Mouse (Mus musculus): ENCODE results near the gene Gm26938. TPM values are rescaled to one million over a fixed set of nuclear protein-coding genes. Genes with fewer than 3 reads are reported as not detected.

Gene Gm26938
- polyA plus RNA-seq, 2 experiments: not detected

DNA sequence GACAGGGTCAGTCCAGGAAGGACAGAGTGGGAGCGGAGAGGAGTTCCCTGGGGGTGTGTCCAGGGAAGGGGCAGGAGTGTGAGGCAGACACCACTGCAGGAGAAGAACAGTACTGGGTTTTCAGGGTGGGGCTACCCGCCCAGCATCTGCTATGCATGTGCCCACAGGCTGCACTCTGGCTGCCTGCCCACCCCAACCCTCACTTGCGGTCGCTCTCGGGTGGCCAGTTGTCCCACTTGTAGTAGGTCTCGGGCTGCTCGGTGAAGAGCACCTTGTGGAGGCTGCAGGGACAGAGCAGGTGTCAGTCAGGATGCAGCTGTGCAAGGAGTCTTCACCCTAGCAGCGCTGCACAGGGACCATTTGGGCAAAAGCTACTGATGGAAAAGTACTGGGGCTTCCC is 58.0 kb downstream of the Gm26938 start:
- Histone ChIP-seq H3K36me3 (ENCODE audit: control insufficient read depth, insufficient read depth, low read length) (peaks cover 93% of the 10 kb centered on the region), H3K4me3 (replicated peaks; ENCODE audit: low read length) (no peak overlapping the region), H3K9me3 (ENCODE audit: control insufficient read depth, low read length) (no peaks in the 10 kb centered on the region), H3K4me1 (ENCODE audit: control insufficient read depth, insufficient read depth, low read length) (no peaks in the 10 kb centered on the region), H3K9ac (ENCODE audit: low read depth, low read length, severe bottlenecking) (no peak overlapping the region), H3K27me3 (ENCODE audit: control insufficient read depth, insufficient read depth, low read length) (no peaks in the 10 kb centered on the region), H3K27ac (replicated peaks; ENCODE audit: low read depth, low read length) (no peak overlapping the region), H3K4me2 (replicated peaks; ENCODE audit: low read depth, low read length, severe bottlenecking) (no peak overlapping the region)
- TF ChIP-seq POLR2A (IDR thresholded peaks at IDR 0.05; ENCODE audit: borderline replicate concordance, extremely low read depth, insufficient read depth, insufficient read length): no peak
- 93% methylated on average over 8 of the region's 8 CpGs for WGBS
- no peak for ATAC-seq (ENCODE audit: low FRiP score, low read depth)
- DNase-seq (ENCODE audit: low spot score): no peak

DNA sequence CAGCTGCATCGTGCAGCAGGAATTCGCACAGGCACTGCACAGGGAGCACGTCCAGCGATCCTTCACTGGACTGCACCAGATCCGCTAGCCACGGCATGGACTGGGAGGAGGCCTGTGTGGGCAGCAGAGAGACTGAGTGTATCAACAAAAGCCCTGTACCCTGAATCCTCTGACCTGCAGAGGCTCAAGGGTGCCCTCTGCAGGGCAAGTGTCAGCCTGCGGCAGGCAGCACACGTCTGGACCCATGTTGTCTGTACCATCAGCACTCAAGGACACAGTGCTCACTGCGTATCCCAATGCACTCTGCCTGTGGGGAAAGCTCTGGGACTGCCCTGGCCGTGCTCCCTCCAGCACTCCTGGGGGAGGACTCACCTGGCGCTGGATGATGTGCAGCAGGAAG is 61.9 kb downstream of the Gm26938 start:
- no peak for TF ChIP-seq POLR2A (IDR thresholded peaks at IDR 0.05; ENCODE audit: borderline replicate concordance, extremely low read depth, insufficient read depth, insufficient read length)
- no peak for ATAC-seq (ENCODE audit: low FRiP score, low read depth)
- Histone ChIP-seq H3K9me3 (ENCODE audit: control insufficient read depth, low read length) (no peaks in the 10 kb centered on the region), H3K4me3 (replicated peaks; ENCODE audit: low read length) (no peak overlapping the region), H3K27me3 (ENCODE audit: control insufficient read depth, insufficient read depth, low read length) (no peaks in the 10 kb centered on the region), H3K27ac (replicated peaks; ENCODE audit: low read depth, low read length) (no peak overlapping the region), H3K4me2 (replicated peaks; ENCODE audit: low read depth, low read length, severe bottlenecking) (no peak overlapping the region), H3K36me3 (ENCODE audit: control insufficient read depth, insufficient read depth, low read length) (peaks cover 96% of the 10 kb centered on the region), H3K9ac (ENCODE audit: low read depth, low read length, severe bottlenecking) (no peak overlapping the region), H3K4me1 (ENCODE audit: control insufficient read depth, insufficient read depth, low read length) (no peaks in the 10 kb centered on the region)
- WGBS: 86% methylated on average over 11 of the region's 11 CpGs
- DNase-seq (ENCODE audit: low spot score): no peak

DNA sequence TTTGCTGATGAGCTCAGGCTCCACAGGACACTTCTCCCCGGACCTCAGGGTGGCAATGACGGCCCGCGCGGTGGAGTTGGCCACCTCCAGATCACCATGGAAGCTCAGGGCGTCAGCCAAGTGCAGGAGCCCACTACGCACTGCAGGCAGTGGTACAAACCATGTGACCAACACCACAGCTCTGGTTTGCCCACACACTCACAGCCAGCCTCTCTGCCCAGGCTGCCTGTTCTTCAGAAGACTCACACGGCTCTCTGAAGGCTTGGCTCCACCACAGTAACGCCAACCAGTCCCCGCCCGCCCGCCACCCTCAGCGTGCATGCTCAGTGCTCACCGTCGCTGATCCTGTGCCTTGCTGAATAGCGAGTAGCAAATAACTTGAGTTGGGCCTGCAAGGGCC is 68.1 kb downstream of the Gm26938 start:
- no peak for TF ChIP-seq POLR2A (IDR thresholded peaks at IDR 0.05; ENCODE audit: borderline replicate concordance, extremely low read depth, insufficient read depth, insufficient read length)
- Histone ChIP-seq H3K4me2 (replicated peaks; ENCODE audit: low read depth, low read length, severe bottlenecking) (no peak overlapping the region), H3K27me3 (ENCODE audit: control insufficient read depth, insufficient read depth, low read length) (no peaks in the 10 kb centered on the region), H3K4me1 (ENCODE audit: control insufficient read depth, insufficient read depth, low read length) (no peaks in the 10 kb centered on the region), H3K27ac (replicated peaks; ENCODE audit: low read depth, low read length) (no peak overlapping the region), H3K36me3 (ENCODE audit: control insufficient read depth, insufficient read depth, low read length) (peaks cover 98% of the 10 kb centered on the region), H3K9me3 (ENCODE audit: control insufficient read depth, low read length) (no peaks in the 10 kb centered on the region), H3K4me3 (replicated peaks; ENCODE audit: low read length) (no peak overlapping the region), H3K9ac (ENCODE audit: low read depth, low read length, severe bottlenecking) (no peak overlapping the region)
- no peak for ATAC-seq (ENCODE audit: low FRiP score, low read depth)
- WGBS: 87% methylated on average over 16 of the region's 16 CpGs
- DNase-seq (ENCODE audit: low spot score): no peak

Small RNA genes within 50 kb of the gene (microRNA-seq; reads per million reads assigned to microRNA genes)
- not detected for gene Mir7037

Other genes starting within 250 kb of the Gm26938 start
- gene Micall2, start 90.1 kb downstream of the Gm26938 start, polyA plus RNA-seq (2012; rRNA removed): 6.5 and 7.0 TPM in 2 replicates
- 5.5 and 7.4 TPM in 2 replicates for gene Micall2, start 90.1 kb downstream of the Gm26938 start, polyA plus RNA-seq (2014; fragmentation: Nextera tagmentation; extraction: Ambion mirVana)
- 50.1 and 69.3 TPM in 2 replicates for gene Ints1, start 50.7 kb downstream of the Gm26938 start, polyA plus RNA-seq (2012; rRNA removed)
- gene Ints1, start 50.7 kb downstream of the Gm26938 start, polyA plus RNA-seq (2014; fragmentation: Nextera tagmentation; extraction: Ambion mirVana): 35.5 and 37.9 TPM in 2 replicates
- 6.7 and 7.3 TPM in 2 replicates for gene Mafk, start 34.9 kb downstream of the Gm26938 start, polyA plus RNA-seq (2012; rRNA removed)
- 6.2 and 6.6 TPM in 2 replicates for gene Mafk, start 34.9 kb downstream of the Gm26938 start, polyA plus RNA-seq (2014; fragmentation: Nextera tagmentation; extraction: Ambion mirVana)
- gene Tmem184a, start 6.5 kb downstream of the Gm26938 start, polyA plus RNA-seq (2012; rRNA removed): 4.8 and 5.9 TPM in 2 replicates
- 5.7 and 6.1 TPM in 2 replicates for gene Tmem184a, start 6.5 kb downstream of the Gm26938 start, polyA plus RNA-seq (2014; fragmentation: Nextera tagmentation; extraction: Ambion mirVana)
- 47.8 and 51.8 TPM in 2 replicates for gene Psmg3, start 478 bp upstream of the Gm26938 start, polyA plus RNA-seq (2012; rRNA removed)
- gene Psmg3, start 478 bp upstream of the Gm26938 start, polyA plus RNA-seq (2014; fragmentation: Nextera tagmentation; extraction: Ambion mirVana): 65.6 and 69.0 TPM in 2 replicates
- 3.7 and 4.6 TPM in 2 replicates for gene Elfn1, start 81.5 kb upstream of the Gm26938 start, polyA plus RNA-seq (2012; rRNA removed)
- 0.92 and 1.4 TPM in 2 replicates for gene Elfn1, start 81.5 kb upstream of the Gm26938 start, polyA plus RNA-seq (2014; fragmentation: Nextera tagmentation; extraction: Ambion mirVana)